Mouse (Mus musculus) embryonic facial prominence, embryonic 15.5 days (tissue): ENCODE data around the gene Parm1. TPM values are rescaled to one million over a fixed set of nuclear protein-coding genes. Genes with fewer than 3 reads are reported as not detected.
A peak's percentile ranks its signal among the peaks of the same experiment; 100 is the strongest.

Source experiments
- ATAC-seq: fragments of 200-750 bp; cut with Nextera tagmentation; 2 replicates; pipeline ENCODE4 v1.8.0; 2017; ENCODE audit warnings: low read depth, moderate TSS enrichment; ENCODE audit not compliant: insufficient number of reproducible peaks, low FRiP score, low TSS enrichment
- H3K27ac ChIP-seq: fragments of 300-500 bp; sonication (generic); replicated peaks from 2 replicates; pipeline ENCODE4 v1.5.1; 2015; ENCODE audit warnings: mild to moderate bottlenecking, inconsistent platforms
- H3K27me3 ChIP-seq: fragments of 300-500 bp; sonication (generic); 2 replicates; pipeline ENCODE4 v1.6.1; 2015; ENCODE audit warnings: inconsistent platforms
- H3K36me3 ChIP-seq: fragments of 300-500 bp; sonication (generic); 2 replicates; pipeline ENCODE4 v1.6.1; 2015; ENCODE audit warnings: mild to moderate bottlenecking, inconsistent platforms
- H3K4me1 ChIP-seq: fragments of 300-500 bp; sonication (generic); 2 replicates; pipeline ENCODE4 v1.6.1; 2015; ENCODE audit warnings: inconsistent platforms
- H3K4me2 ChIP-seq: fragments of 300-500 bp; sonication (generic); replicated peaks from 2 replicates; pipeline ENCODE4 v1.6.1; 2015; ENCODE audit warnings: mild to moderate bottlenecking, inconsistent platforms
- H3K4me3 ChIP-seq: fragments of 300-500 bp; sonication (generic); replicated peaks from 2 replicates; pipeline ENCODE4 v1.5.1; 2015; ENCODE audit warnings: mild to moderate bottlenecking, inconsistent platforms
- H3K9ac ChIP-seq: fragments of 300-500 bp; sonication (generic); 2 replicates; pipeline ENCODE4 v1.6.1; 2015; ENCODE audit warnings: inconsistent platforms
- H3K9me3 ChIP-seq: fragments of 300-500 bp; sonication (generic); replicated peaks from 2 replicates; pipeline ENCODE4 v1.6.1; 2016; ENCODE audit warnings: inconsistent platforms
- WGBS: fragments of 180-500 bp; shearing (Covaris S2); methylation state at CpG from one replicate; pipeline ENCODE4 v1.1.7; 2015; 5-methylcytosine and 5-hydroxymethylcytosine counted together
- polyA plus RNA-seq: library from polyadenylated mRNA; unstranded; fragments of >200 nt; fragmentation: Nextera tagmentation; extraction: Ambion mirVana; gene quantifications from 2 replicates; pipeline ENCODE4 v1.2.1, GENCODE M21; 2015

Gene Parm1
- 25.9 and 28.3 TPM in 2 replicates for polyA plus RNA-seq

DNA sequence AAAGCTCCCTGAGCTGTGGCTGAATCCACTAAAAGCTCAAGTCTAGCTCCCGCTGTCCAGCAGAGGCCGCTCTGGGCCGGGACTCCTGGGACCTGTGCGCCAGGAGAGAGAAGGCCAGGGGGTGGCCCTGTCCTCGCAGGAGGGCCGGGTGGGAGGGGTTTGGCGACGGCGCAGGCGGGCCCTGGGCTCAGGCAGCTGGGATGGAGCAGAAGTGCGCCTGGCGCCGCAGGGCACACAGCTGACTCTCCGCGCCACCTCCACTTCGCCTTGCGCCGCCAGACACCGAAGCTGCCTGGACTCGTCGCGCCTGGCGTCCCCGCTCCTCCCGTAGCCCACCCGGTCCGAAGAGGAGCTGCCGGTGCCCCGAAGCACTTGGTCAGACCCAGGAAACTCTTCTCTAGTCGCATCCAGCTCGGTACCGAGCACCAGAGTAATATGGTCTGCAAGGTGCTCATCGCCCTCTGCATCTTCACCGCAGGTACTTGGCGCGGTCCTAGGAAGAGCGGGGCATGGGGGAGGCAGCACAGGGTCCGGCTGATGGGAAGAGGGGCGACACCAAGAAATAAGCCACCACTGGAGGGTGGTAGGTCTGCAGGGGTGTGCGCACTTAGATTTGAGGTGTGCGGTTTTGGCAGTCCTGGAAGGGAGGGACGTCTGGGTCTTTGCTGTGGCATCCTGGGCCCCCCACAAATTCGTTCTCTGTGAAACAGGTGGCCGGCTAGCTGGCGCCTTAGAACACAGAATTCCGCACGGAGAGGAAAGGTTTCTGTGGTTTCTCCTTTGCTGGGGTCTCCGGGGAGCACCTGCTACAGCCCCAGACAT lies at the start of gene Parm1:
TSS of gene Parm1 (plus strand) at position 136 of the 822 bp plus-strand sequence.
- ATAC-seq: peak; percentile 96
- Histone ChIP-seq H3K4me2 (peak within 1 kb of the TSS; percentile 92), H3K9me3 (no peaks in the 10 kb centered on the region), H3K36me3 (no peaks in the 10 kb centered on the region), H3K4me3 (peak within 1 kb of the TSS; percentile 62), H3K9ac (peak within 1 kb of the TSS; percentile 50), H3K4me1 (peaks cover 20% of the 10 kb centered on the region), H3K27ac (no peak within 1 kb of the TSS; the same call in 1 of the 2 replicates), H3K27me3 (no peaks in the 10 kb centered on the region)
- under 1% methylated on average over 47 of the region's 48 CpGs for WGBS

- 82% methylated on average over 7 of the region's 7 CpGs for WGBS
- H3K9ac ChIP-seq: no peak overlapping the region
- ATAC-seq: no peak
These were observed 42.2 kb upstream of the Parm1 start for GRCm38 (mm10) chr5:91475241-91475640.

DNA sequence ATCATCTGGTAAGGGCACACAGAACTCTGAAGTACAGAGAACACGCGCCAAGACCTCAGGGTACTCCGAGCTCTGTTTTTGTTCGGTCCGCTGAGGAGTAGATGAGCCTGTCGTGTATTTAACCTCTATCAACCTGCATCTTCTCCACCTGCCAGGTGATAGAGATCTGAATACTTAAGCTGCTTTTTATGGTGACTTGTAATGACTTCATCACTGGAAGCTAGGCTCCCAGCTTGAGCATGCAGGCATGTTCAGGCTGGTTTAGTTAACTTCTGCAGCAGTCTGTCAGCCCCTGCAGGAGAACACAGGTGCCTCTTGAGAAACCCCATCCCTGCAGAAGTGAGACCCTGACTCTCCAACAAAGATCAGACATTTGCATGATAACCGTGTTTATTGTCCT lies 40.6 kb upstream of the Parm1 start:
- no peaks in the 10 kb centered on the region for H3K36me3 ChIP-seq
- no peak overlapping the region for H3K4me3 ChIP-seq
- H3K27me3 ChIP-seq: no peaks in the 10 kb centered on the region
- 66% methylated on average over 7 of the region's 7 CpGs for WGBS
- H3K9me3 ChIP-seq: no peaks in the 10 kb centered on the region
- H3K27ac ChIP-seq: no peak overlapping the region
- H3K9ac ChIP-seq: no peak overlapping the region
- H3K4me1 ChIP-seq: no peaks in the 10 kb centered on the region
- H3K4me2 ChIP-seq: no peak overlapping the region
- no peak for ATAC-seq

More at GRCm38 (mm10) chr5:91475241-91475640, 42.2 kb upstream of the Parm1 start:
- Histone ChIP-seq H3K4me3 (no peak overlapping the region), H3K4me1 (no peaks in the 10 kb centered on the region), H3K27me3 (no peaks in the 10 kb centered on the region), H3K4me2 (no peak overlapping the region), H3K36me3 (no peaks in the 10 kb centered on the region), H3K27ac (no peak overlapping the region), H3K9me3 (no peaks in the 10 kb centered on the region)

GRCm38 (mm10) chr5:91478673-91479072 lies 38.7 kb upstream of the Parm1 start:
- Histone ChIP-seq H3K27ac (no peak overlapping the region), H3K4me3 (no peak overlapping the region), H3K4me2 (no peak overlapping the region), H3K36me3 (no peaks in the 10 kb centered on the region), H3K9me3 (no peaks in the 10 kb centered on the region), H3K9ac (no peak overlapping the region), H3K27me3 (no peaks in the 10 kb centered on the region), H3K4me1 (no peaks in the 10 kb centered on the region)
- ATAC-seq: no peak
- WGBS: 89% methylated on average over 4 of the region's 4 CpGs

DNA sequence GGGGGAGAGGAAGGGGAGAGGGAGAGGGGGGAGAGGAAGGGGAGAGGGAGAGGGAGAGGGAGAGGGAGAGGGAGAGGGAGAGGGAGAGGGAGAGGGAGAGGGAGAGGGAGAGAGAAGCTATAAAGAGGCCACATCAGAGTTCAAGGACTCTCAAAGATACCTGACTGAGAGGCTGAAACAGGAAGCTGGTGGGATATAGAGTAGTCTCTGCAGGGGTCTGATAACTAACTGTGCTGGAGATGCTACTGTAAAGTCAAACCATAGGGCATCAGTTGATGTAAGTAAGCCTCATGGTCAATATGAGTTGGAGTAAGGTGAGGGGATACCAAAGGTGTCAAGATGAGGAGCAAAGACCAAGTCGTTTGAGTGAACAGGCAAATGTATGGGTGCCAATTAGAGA lies 37.3 kb upstream of the Parm1 start:
- Histone ChIP-seq H3K9me3 (no peaks in the 10 kb centered on the region), H3K4me1 (no peaks in the 10 kb centered on the region), H3K36me3 (no peaks in the 10 kb centered on the region), H3K9ac (no peak overlapping the region), H3K4me3 (no peak overlapping the region), H3K27ac (no peak overlapping the region), H3K4me2 (no peak overlapping the region), H3K27me3 (no peaks in the 10 kb centered on the region)
- no peak for ATAC-seq
- WGBS: 62% methylated on average over 1 of the region's 1 CpGs

DNA sequence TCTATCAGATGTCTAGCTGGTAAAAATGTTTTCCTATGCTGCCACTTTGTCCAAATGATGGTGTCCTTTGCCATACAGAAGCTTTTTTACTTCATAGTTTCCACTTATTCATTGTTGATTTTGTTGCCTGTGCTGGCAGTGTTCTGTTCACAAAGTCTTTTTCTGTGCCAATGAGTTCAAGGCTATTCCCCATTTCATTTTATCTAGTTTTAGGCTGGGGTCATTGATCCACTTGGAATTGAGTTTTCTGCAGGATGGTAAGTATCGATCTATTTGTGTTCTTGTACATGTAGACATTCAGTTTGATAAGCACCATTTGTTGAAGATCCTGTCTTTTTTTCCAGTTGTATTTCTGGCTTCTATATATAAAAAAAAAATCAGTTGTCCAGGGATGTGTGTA lies 33.1 kb upstream of the Parm1 start:
- H3K4me2 ChIP-seq: no peak overlapping the region
- no peak overlapping the region for H3K9ac ChIP-seq
- no peaks in the 10 kb centered on the region for H3K27me3 ChIP-seq
- ATAC-seq: no peak
- no peak overlapping the region for H3K27ac ChIP-seq
- H3K4me1 ChIP-seq: no peaks in the 10 kb centered on the region
- WGBS: 93% methylated on average over 1 of the region's 1 CpGs
- H3K36me3 ChIP-seq: no peaks in the 10 kb centered on the region
- no peaks in the 10 kb centered on the region for H3K9me3 ChIP-seq
- no peak overlapping the region for H3K4me3 ChIP-seq

- 33% methylated on average over 5 of the region's 5 CpGs for WGBS
These were observed 23.0 kb upstream of the Parm1 start for GRCm38 (mm10) chr5:91494456-91494855.

GRCm38 (mm10) chr5:91501361-91501760 lies 16.1 kb upstream of the Parm1 start:
- Histone ChIP-seq H3K4me3 (no peak overlapping the region), H3K9me3 (no peaks in the 10 kb centered on the region)
- WGBS: 47% methylated on average over 1 of the region's 1 CpGs

More at GRCm38 (mm10) chr5:91494456-91494855, 23.0 kb upstream of the Parm1 start:
- no peaks in the 10 kb centered on the region for H3K4me1 ChIP-seq
- no peak overlapping the region for H3K9ac ChIP-seq
- no peaks in the 10 kb centered on the region for H3K36me3 ChIP-seq
- no peaks in the 10 kb centered on the region for H3K9me3 ChIP-seq
- no peaks in the 10 kb centered on the region for H3K27me3 ChIP-seq
- H3K4me2 ChIP-seq: no peak overlapping the region
- no peak overlapping the region for H3K4me3 ChIP-seq
- no peak overlapping the region for H3K27ac ChIP-seq
- ATAC-seq: no peak

DNA sequence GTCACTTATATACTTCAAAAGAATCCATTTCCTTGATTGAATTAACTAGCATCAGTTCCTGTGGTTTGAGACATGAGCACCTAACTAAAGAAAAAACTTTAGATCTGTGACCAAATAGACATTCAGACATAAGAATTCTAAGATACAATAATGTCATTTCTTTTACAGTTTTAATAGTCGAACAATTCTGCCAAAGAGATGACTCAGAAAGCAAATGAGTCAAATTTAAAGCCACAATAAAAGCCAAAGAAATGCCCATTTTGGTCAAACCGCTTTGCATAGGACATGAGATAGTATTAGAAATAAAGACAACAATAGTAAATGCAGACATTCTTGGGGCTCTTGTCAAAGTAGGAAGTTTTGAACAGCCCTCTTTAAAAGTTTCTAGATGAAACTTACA lies 15.0 kb upstream of the Parm1 start:
- ATAC-seq: no peak
- Histone ChIP-seq H3K36me3 (no peaks in the 10 kb centered on the region), H3K4me3 (no peak overlapping the region), H3K27ac (no peak overlapping the region), H3K27me3 (no peaks in the 10 kb centered on the region), H3K4me2 (no peak overlapping the region), H3K9ac (no peak overlapping the region), H3K4me1 (no peaks in the 10 kb centered on the region), H3K9me3 (no peaks in the 10 kb centered on the region)
- WGBS: 82% methylated on average over 2 of the region's 2 CpGs

More at GRCm38 (mm10) chr5:91501361-91501760, 16.1 kb upstream of the Parm1 start:
- no peak for ATAC-seq
- H3K27ac ChIP-seq: no peak overlapping the region
- H3K4me1 ChIP-seq: no peaks in the 10 kb centered on the region
- no peaks in the 10 kb centered on the region for H3K27me3 ChIP-seq
- no peaks in the 10 kb centered on the region for H3K36me3 ChIP-seq
- H3K4me2 ChIP-seq: no peak overlapping the region
- no peak overlapping the region for H3K9ac ChIP-seq

GRCm38 (mm10) chr5:91504320-91504922 lies 13.0 kb upstream of the Parm1 start:
- no peaks in the 10 kb centered on the region for H3K27me3 ChIP-seq
- no peaks in the 10 kb centered on the region for H3K4me1 ChIP-seq
- H3K4me3 ChIP-seq: no peak overlapping the region
- WGBS: 61% methylated on average over 5 of the region's 5 CpGs
- no peaks in the 10 kb centered on the region for H3K36me3 ChIP-seq
- no peak for ATAC-seq
- H3K9me3 ChIP-seq: no peaks in the 10 kb centered on the region
- no peak overlapping the region for H3K9ac ChIP-seq
- H3K4me2 ChIP-seq: no peak overlapping the region
- no peak overlapping the region for H3K27ac ChIP-seq

DNA sequence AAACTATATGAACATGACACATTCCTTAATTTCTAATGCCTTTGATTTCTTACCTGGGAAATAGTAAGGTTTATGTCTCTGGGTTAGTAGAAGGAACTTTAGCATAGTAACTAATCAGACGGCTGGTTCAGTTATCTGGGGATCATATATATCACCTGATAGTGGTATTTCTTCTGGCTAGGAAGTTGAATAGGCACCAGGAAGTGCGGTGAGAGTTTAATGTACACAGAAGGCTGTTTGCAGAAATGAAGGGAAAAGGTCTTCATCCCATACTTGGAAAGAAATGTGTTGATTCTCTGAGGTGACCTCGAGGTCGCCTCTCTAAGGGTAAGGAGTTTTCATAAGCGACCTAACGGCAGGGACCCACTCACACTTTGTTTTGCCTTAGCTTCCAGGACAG lies 338 bp upstream of the Parm1 start:
- Histone ChIP-seq H3K4me1 (peaks cover 20% of the 10 kb centered on the region), H3K36me3 (no peaks in the 10 kb centered on the region), H3K4me2 (peak overlapping the region; percentile 92), H3K9ac (no peak overlapping the region), H3K27ac (no peak overlapping the region), H3K4me3 (peak overlapping the region; percentile 62), H3K27me3 (no peaks in the 10 kb centered on the region), H3K9me3 (no peaks in the 10 kb centered on the region)
- 22% methylated on average over 6 of the region's 6 CpGs for WGBS
- ATAC-seq: no peak
